Comparison of ENCODE assay signal across 7 mouse cellular contexts in the genomic region with DNA sequence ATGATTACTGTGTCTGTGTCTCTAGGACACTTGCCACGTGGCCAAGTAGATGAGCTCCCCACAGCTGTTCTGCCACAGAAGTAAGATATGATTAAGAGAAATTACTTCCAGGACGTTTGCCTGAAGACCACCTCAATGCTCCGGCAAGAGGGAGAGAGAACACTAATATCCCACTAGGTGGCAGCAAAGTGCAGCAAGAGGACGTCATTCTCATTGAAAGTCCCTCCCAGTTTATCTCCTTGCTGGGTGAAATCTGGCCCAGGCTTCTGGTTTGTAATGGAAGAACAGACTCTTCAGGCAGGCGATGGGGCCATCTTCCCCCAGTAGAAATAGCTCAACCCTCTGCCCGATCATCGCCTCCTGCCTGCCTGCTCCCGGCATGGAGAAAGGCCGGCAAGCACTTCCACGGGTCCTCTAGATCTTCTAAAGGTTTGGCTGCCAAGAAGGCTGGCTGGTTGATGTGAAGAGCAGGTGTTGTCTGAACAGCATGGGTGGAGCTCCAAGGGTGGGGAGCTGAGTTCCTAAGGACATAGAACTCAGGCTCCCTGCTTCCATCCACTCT. TPM values are rescaled to one million over a fixed set of nuclear protein-coding genes. Genes with fewer than 3 reads are reported as not detected.
DNase-seq lines count a peak whose midpoint lies in the region; ATAC-seq and TF ChIP-seq lines count a peak whose summit lies in the region.

No protein-coding gene starts in this region.

- no peaks in the 10 kb centered on the region for H3K4me1 ChIP-seq in hindbrain, postnatal 0 days (ENCODE audit: insufficient read depth, low read length)

- intact Hi-C loops in gastrocnemius, adult 2 months (cut with DNase I): loop anchor here (2.0 to 5.0 kb wide), 3 partner anchors 34 to 248 kb away; no protein-coding TSS in a partner anchor

- peak; percentile 82 for ATAC-seq in hindbrain, postnatal 0 days
- peak; percentile 83 for ATAC-seq in megakaryocyte, adult 5-6 weeks (ENCODE audit: poor library complexity, severe bottlenecking)

- H3K27ac ChIP-seq in gastrocnemius, adult 2 months: peak overlapping the region; percentile 81
- H3K27ac ChIP-seq in hindbrain, postnatal 0 days: peak overlapping the region; percentile 59

- H3K9ac ChIP-seq in hindbrain, postnatal 0 days (replicated peaks; ENCODE audit: low read length): peak overlapping the region; percentile 48; the same call in 1 of the 2 replicates

- TF ChIP-seq CTCF in gastrocnemius, adult 2 months (IDR thresholded peaks at IDR 0.05): peak; percentile 92
- peak; percentile 93 for TF ChIP-seq CTCF in hindbrain, postnatal 0 days (IDR thresholded peaks at IDR 0.05; ENCODE audit: low read depth)

- peak overlapping the region; percentile 50 for H3K4me2 ChIP-seq in hindbrain, postnatal 0 days (ENCODE audit: low read depth, low read length)

- H3K9me3 ChIP-seq in hindbrain, postnatal 0 days (ENCODE audit: low read length): no peaks in the 10 kb centered on the region

- H3K36me3 ChIP-seq in hindbrain, postnatal 0 days (ENCODE audit: insufficient read depth, low read length): no peaks in the 10 kb centered on the region

- DNase-seq in adipocyte (ENCODE audit: low spot score): peak; percentile 84
- DNase-seq in cerebellum, postnatal 4 days (ENCODE audit: low spot score in 2 of 2): peak; percentile 38 to 71
- DNase-seq in gastrocnemius, adult 2 months: peak; percentile 71
- peak; percentile 93 for DNase-seq in hindbrain, postnatal 0 days (ENCODE audit: low spot score)
- DNase-seq in left cerebral cortex, adult 18-20 months (ENCODE audit: low spot score in 2 of 2): peak; percentile 72 to 73
- peak; percentile 71 for DNase-seq in right cerebral cortex, postnatal 25 days

- H3K4me3 ChIP-seq in gastrocnemius, adult 2 months: peak overlapping the region; percentile 68
- peak overlapping the region; percentile 19; the same call in 1 of the 2 replicates for H3K4me3 ChIP-seq in hindbrain, postnatal 0 days (ENCODE audit: low read length)

- WGBS in hindbrain, postnatal 0 days: 12% methylated on average over 10 of the region's 10 CpGs

- H3K27me3 ChIP-seq in hindbrain, postnatal 0 days (ENCODE audit: insufficient read depth, low read length): no peaks in the 10 kb centered on the region

RNA-seq across cellular contexts. Expression of gene Senp8, which starts 27.3 kb away (rescaled TPM):
- total RNA-seq in gastrocnemius, adult 2 months (2021): 10 to 100 TPM in 1 of 2 experiments, 1 to 10 TPM in 1; 9.1 to 13.4 TPM
- 2.4 and 8.2 TPM in 2 replicates for total RNA-seq in hindbrain, postnatal 0 days (2014; rRNA removed)
- polyA plus RNA-seq in hindbrain, postnatal 0 days (2015; fragmentation: Nextera tagmentation; extraction: Ambion mirVana): 4.3 and 5.6 TPM in 2 replicates
- total RNA-seq in left cerebral cortex, adult 18-20 months (2021): 10 to 100 TPM in 1 of 2 experiments, 1 to 10 TPM in 1; 9.9 to 11.6 TPM
- total RNA-seq in megakaryocyte, adult 5-6 weeks (2015): 4.1 and 7.5 TPM in 2 replicates
- total RNA-seq in megakaryocyte, adult 5-6 weeks (2017): 4.2 and 4.8 TPM in 2 replicates

RNA-seq across cellular contexts. Expression of gene Myo9a, which starts 27.5 kb away (rescaled TPM):
- 10 to 100 TPM in 1 of 2 experiments, 1 to 10 TPM in 1; 9.3 to 10.7 TPM for total RNA-seq in gastrocnemius, adult 2 months (2021)
- 25.0 and 46.3 TPM in 2 replicates for total RNA-seq in hindbrain, postnatal 0 days (2014; rRNA removed)
- 14.4 and 15.4 TPM in 2 replicates for polyA plus RNA-seq in hindbrain, postnatal 0 days (2015; fragmentation: Nextera tagmentation; extraction: Ambion mirVana)
- 10 to 100 TPM; 72.9 to 87.2 TPM for total RNA-seq in left cerebral cortex, adult 18-20 months (2021)
- 18.0 and 19.0 TPM in 2 replicates for total RNA-seq in megakaryocyte, adult 5-6 weeks (2015)
- total RNA-seq in megakaryocyte, adult 5-6 weeks (2017): 32.4 and 38.7 TPM in 2 replicates

RNA-seq across cellular contexts. Expression of gene Gramd2, which starts 43.2 kb away (rescaled TPM):
- under 1 TPM; 0.11 to 0.13 TPM for total RNA-seq in gastrocnemius, adult 2 months (2021)
- 5.0 and 11.2 TPM in 2 replicates for total RNA-seq in hindbrain, postnatal 0 days (2014; rRNA removed)
- polyA plus RNA-seq in hindbrain, postnatal 0 days (2015; fragmentation: Nextera tagmentation; extraction: Ambion mirVana): 2.9 and 4.0 TPM in 2 replicates
- 10 to 100 TPM; 11.8 to 14.7 TPM for total RNA-seq in left cerebral cortex, adult 18-20 months (2021)
- 0.58 and 0.66 TPM in 2 replicates for total RNA-seq in megakaryocyte, adult 5-6 weeks (2015)
- 0.88 and 1.3 TPM in 2 replicates for total RNA-seq in megakaryocyte, adult 5-6 weeks (2017)

Comparison
In these comparisons a context has a peak if more than half of its experiments do, and no peak if none do; other contexts are left out.
1. Peak in every context shown above with its lines: DNase-seq, ATAC-seq, H3K4me3 ChIP-seq and H3K27ac ChIP-seq.